Mouse (Mus musculus): ENCODE results near the gene Dmbt1. TPM values are rescaled to one million over a fixed set of nuclear protein-coding genes. Genes with fewer than 3 reads are reported as not detected.
A peak's percentile ranks its signal among the peaks of the same experiment; 100 is the strongest.
"Not testable (repeated sequence)": the region's sequence is repeated elsewhere in the genome, so short reads cannot be mapped to it uniquely, and the experiment has no call there.

Dmbt1 gene
- polyA plus RNA-seq, 1 experiment: not detected

- H3K36me3 ChIP-seq (ENCODE audit: control insufficient read depth, insufficient read depth): no peaks in the 10 kb centered on the region
- no peak overlapping the region for H3K4me3 ChIP-seq (ENCODE audit: insufficient read depth, poor library complexity, severe bottlenecking)
- no peaks in the 10 kb centered on the region for H3K27me3 ChIP-seq (ENCODE audit: control insufficient read depth, insufficient read depth, insufficient read length)
- no peaks in the 10 kb centered on the region for H3K79me3 ChIP-seq (ENCODE audit: low read depth)
- TF ChIP-seq CTCF (IDR thresholded peaks at IDR 0.05; ENCODE audit: control insufficient read depth, insufficient read depth, insufficient read length) (no peak), FOSL1 (IDR thresholded peaks at IDR 0.05; ENCODE audit: insufficient read depth, low read length, poor library complexity, severe bottlenecking) (no peak), MAX (IDR thresholded peaks at IDR 0.05) (no peak), MYOG (IDR thresholded peaks at IDR 0.05; ENCODE audit: control insufficient read depth, extremely low read depth, insufficient read length) (no peak), CEBPB (IDR thresholded peaks at IDR 0.05; ENCODE audit: low read depth) (no peak), USF1 (IDR thresholded peaks at IDR 0.05; ENCODE audit: low read depth) (no peak), MYOD1 (IDR thresholded peaks at IDR 0.05; ENCODE audit: control insufficient read depth, insufficient read length, low read depth) (no peak)
- no peaks in the 10 kb centered on the region for H3K79me2 ChIP-seq (ENCODE audit: control insufficient read depth, insufficient read depth)
- no peak overlapping the region for H3ac ChIP-seq (ENCODE audit: control insufficient read depth, insufficient read length, low read depth)
Observed at GRCm38 (mm10) chr7:131075956-131076355, 44.1 kb downstream of the Dmbt1 start.

- H3K27me3 ChIP-seq (ENCODE audit: control insufficient read depth, insufficient read depth, insufficient read length): peaks cover 14% of the 10 kb centered on the region
- not testable (repeated sequence) for H3K79me3 ChIP-seq (ENCODE audit: low read depth); H3K36me3 ChIP-seq (ENCODE audit: control insufficient read depth, insufficient read depth); H3K4me3 ChIP-seq (ENCODE audit: insufficient read depth, poor library complexity, severe bottlenecking); H3ac ChIP-seq (ENCODE audit: control insufficient read depth, insufficient read length, low read depth); H3K79me2 ChIP-seq (ENCODE audit: control insufficient read depth, insufficient read depth)
Observed at GRCm38 (mm10) chr7:131082403-131082802, 50.5 kb downstream of the Dmbt1 start.

GRCm38 (mm10) chr7:131112486-131112885 lies 80.6 kb downstream of the Dmbt1 start:
- Histone ChIP-seq H3K27me3 (ENCODE audit: control insufficient read depth, insufficient read depth, insufficient read length) (no peaks in the 10 kb centered on the region), H3K36me3 (ENCODE audit: control insufficient read depth, insufficient read depth) (no peaks in the 10 kb centered on the region), H3K79me3 (ENCODE audit: low read depth) (no peaks in the 10 kb centered on the region), H3K4me3 (ENCODE audit: insufficient read depth, poor library complexity, severe bottlenecking) (no peak overlapping the region), H3K79me2 (ENCODE audit: control insufficient read depth, insufficient read depth) (no peaks in the 10 kb centered on the region), H3ac (ENCODE audit: control insufficient read depth, insufficient read length, low read depth) (no peak overlapping the region)
- peak; percentile 29 for TF ChIP-seq CTCF (IDR thresholded peaks at IDR 0.05; ENCODE audit: control insufficient read depth, insufficient read depth, insufficient read length)
- TF ChIP-seq USF1 (IDR thresholded peaks at IDR 0.05; ENCODE audit: low read depth): no peak
- no peak for TF ChIP-seq MAX (IDR thresholded peaks at IDR 0.05)
- no peak for TF ChIP-seq CEBPB (IDR thresholded peaks at IDR 0.05; ENCODE audit: low read depth)
- no peak for TF ChIP-seq FOSL1 (IDR thresholded peaks at IDR 0.05; ENCODE audit: insufficient read depth, low read length, poor library complexity, severe bottlenecking)
- TF ChIP-seq MYOG (IDR thresholded peaks at IDR 0.05; ENCODE audit: control insufficient read depth, extremely low read depth, insufficient read length): no peak
- TF ChIP-seq MYOD1 (IDR thresholded peaks at IDR 0.05; ENCODE audit: control insufficient read depth, insufficient read length, low read depth): no peak

- Histone ChIP-seq H3K36me3 (ENCODE audit: control insufficient read depth, insufficient read depth) (no peaks in the 10 kb centered on the region), H3ac (ENCODE audit: control insufficient read depth, insufficient read length, low read depth) (no peak overlapping the region), H3K27me3 (ENCODE audit: control insufficient read depth, insufficient read depth, insufficient read length) (no peaks in the 10 kb centered on the region), H3K79me3 (ENCODE audit: low read depth) (no peaks in the 10 kb centered on the region), H3K4me3 (ENCODE audit: insufficient read depth, poor library complexity, severe bottlenecking) (no peak overlapping the region), H3K79me2 (ENCODE audit: control insufficient read depth, insufficient read depth) (no peaks in the 10 kb centered on the region)
- no peak for TF ChIP-seq MYOD1 (IDR thresholded peaks at IDR 0.05; ENCODE audit: control insufficient read depth, insufficient read length, low read depth)
- no peak for TF ChIP-seq CEBPB (IDR thresholded peaks at IDR 0.05; ENCODE audit: low read depth)
- no peak for TF ChIP-seq CTCF (IDR thresholded peaks at IDR 0.05; ENCODE audit: control insufficient read depth, insufficient read depth, insufficient read length)
- no peak for TF ChIP-seq MAX (IDR thresholded peaks at IDR 0.05)
- TF ChIP-seq USF1 (IDR thresholded peaks at IDR 0.05; ENCODE audit: low read depth): no peak
- no peak for TF ChIP-seq MYOG (IDR thresholded peaks at IDR 0.05; ENCODE audit: control insufficient read depth, extremely low read depth, insufficient read length)
- no peak for TF ChIP-seq FOSL1 (IDR thresholded peaks at IDR 0.05; ENCODE audit: insufficient read depth, low read length, poor library complexity, severe bottlenecking)
Observed at GRCm38 (mm10) chr7:131113676-131114075, 81.8 kb downstream of the Dmbt1 start.

- H3K4me3 ChIP-seq (ENCODE audit: insufficient read depth, poor library complexity, severe bottlenecking): no peak overlapping the region
- H3K79me2 ChIP-seq (ENCODE audit: control insufficient read depth, insufficient read depth): no peaks in the 10 kb centered on the region
Observed at GRCm38 (mm10) chr7:131114434-131114833, 82.6 kb downstream of the Dmbt1 start.

GRCm38 (mm10) chr7:131122210-131122807 lies 90.5 kb downstream of the Dmbt1 start:
- Histone ChIP-seq H3K27me3 (ENCODE audit: control insufficient read depth, insufficient read depth, insufficient read length) (no peaks in the 10 kb centered on the region), H3K36me3 (ENCODE audit: control insufficient read depth, insufficient read depth) (no peaks in the 10 kb centered on the region), H3K79me2 (ENCODE audit: control insufficient read depth, insufficient read depth) (no peaks in the 10 kb centered on the region), H3K79me3 (ENCODE audit: low read depth) (no peaks in the 10 kb centered on the region), H3K4me3 (ENCODE audit: insufficient read depth, poor library complexity, severe bottlenecking) (no peak overlapping the region), H3ac (ENCODE audit: control insufficient read depth, insufficient read length, low read depth) (no peak overlapping the region)
- TF ChIP-seq CTCF (IDR thresholded peaks at IDR 0.05; ENCODE audit: control insufficient read depth, insufficient read depth, insufficient read length) (no peak), MAX (IDR thresholded peaks at IDR 0.05) (no peak), MYOD1 (IDR thresholded peaks at IDR 0.05; ENCODE audit: control insufficient read depth, insufficient read length, low read depth) (no peak), CEBPB (IDR thresholded peaks at IDR 0.05; ENCODE audit: low read depth) (no peak), MYOG (IDR thresholded peaks at IDR 0.05; ENCODE audit: control insufficient read depth, extremely low read depth, insufficient read length) (no peak), USF1 (IDR thresholded peaks at IDR 0.05; ENCODE audit: low read depth) (no peak), FOSL1 (IDR thresholded peaks at IDR 0.05; ENCODE audit: insufficient read depth, low read length, poor library complexity, severe bottlenecking) (no peak)

More at GRCm38 (mm10) chr7:131114434-131114833, 82.6 kb downstream of the Dmbt1 start:
- no peak for TF ChIP-seq CTCF (IDR thresholded peaks at IDR 0.05; ENCODE audit: control insufficient read depth, insufficient read depth, insufficient read length)
- TF ChIP-seq USF1 (IDR thresholded peaks at IDR 0.05; ENCODE audit: low read depth): no peak
- TF ChIP-seq CEBPB (IDR thresholded peaks at IDR 0.05; ENCODE audit: low read depth): no peak
- TF ChIP-seq MYOG (IDR thresholded peaks at IDR 0.05; ENCODE audit: control insufficient read depth, extremely low read depth, insufficient read length): no peak
- TF ChIP-seq FOSL1 (IDR thresholded peaks at IDR 0.05; ENCODE audit: insufficient read depth, low read length, poor library complexity, severe bottlenecking): no peak
- TF ChIP-seq MYOD1 (IDR thresholded peaks at IDR 0.05; ENCODE audit: control insufficient read depth, insufficient read length, low read depth): no peak
- TF ChIP-seq MAX (IDR thresholded peaks at IDR 0.05): no peak
- Histone ChIP-seq H3K79me3 (ENCODE audit: low read depth) (no peaks in the 10 kb centered on the region), H3K27me3 (ENCODE audit: control insufficient read depth, insufficient read depth, insufficient read length) (no peaks in the 10 kb centered on the region), H3K36me3 (ENCODE audit: control insufficient read depth, insufficient read depth) (no peaks in the 10 kb centered on the region), H3ac (ENCODE audit: control insufficient read depth, insufficient read length, low read depth) (no peak overlapping the region)

Measured in C2C12 (cell line).